Mouse (Mus musculus): ENCODE results near the gene Gng3.

DNA sequence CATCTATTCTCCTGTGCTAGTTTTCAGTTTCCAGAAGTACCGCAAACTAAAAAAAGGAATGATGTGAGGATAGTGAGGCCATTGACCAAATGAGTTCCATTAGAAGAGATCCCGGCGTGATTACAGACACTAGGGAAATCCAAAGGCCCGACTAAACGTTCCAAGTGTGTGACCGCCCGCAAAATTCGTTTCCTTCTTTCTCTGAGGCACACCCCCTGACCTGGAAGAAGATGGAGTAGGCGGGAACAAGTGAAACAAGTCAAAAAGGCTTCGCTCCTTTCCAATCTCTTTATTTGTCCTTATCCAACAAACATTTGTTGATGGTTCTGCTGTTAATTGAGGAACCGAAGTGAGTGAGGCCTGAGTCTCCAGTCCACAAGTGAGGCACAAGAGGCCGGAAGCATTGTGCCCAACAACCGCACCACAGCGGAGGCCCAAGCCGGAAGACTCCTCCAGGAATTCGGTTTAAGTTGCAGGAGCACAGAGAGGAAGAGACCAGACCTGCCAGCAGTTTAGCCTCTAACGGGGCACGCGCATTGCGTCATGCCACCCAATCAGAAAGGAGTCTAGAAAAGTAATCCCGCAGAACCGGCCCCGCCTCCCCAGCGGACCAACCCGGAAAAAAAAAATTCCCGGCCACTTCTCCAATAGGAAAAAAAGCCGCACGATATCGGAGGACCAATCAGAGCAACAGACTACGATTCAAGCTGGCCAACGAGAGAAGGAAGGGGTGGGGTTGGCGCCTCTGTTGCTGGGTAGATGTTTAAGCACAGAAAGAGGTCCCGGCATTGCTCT, 20.0 kb downstream of the Gng3 start, which contains the start of gene Ttc9c:
- TF ChIP-seq CTCF (IDR thresholded peaks at IDR 0.05; ENCODE audit: low read depth) (no peak), EP300 (optimal IDR thresholded peaks at IDR 0.05) (peak; percentile 59)

Measured in stomach, postnatal 0 days (tissue).